Mouse (Mus musculus): ENCODE data around the gene Fxr2. TPM values are rescaled to one million over a fixed set of nuclear protein-coding genes. Genes with fewer than 3 reads are reported as not detected.
"Not testable (repeated sequence)": the region's sequence is repeated elsewhere in the genome, so short reads cannot be mapped to it uniquely, and the experiment has no call there.

The Fxr2 gene
- total RNA-seq, 2 experiments from 2014 or later, result 77.7 to 91.9 TPM

GRCm38 (mm10) chr11:69698574-69698973 lies 65.8 kb downstream of the Fxr2 start:
- no peak for DNase-seq
- intact Hi-C loops (cut with DNase I), result no loop called here

- intact Hi-C loops (cut with DNase I), result no loop called here
Measured at GRCm38 (mm10) chr11:69699595-69699994, 66.8 kb downstream of the Fxr2 start.

GRCm38 (mm10) chr11:69702886-69703285 lies 70.1 kb downstream of the Fxr2 start:
- intact Hi-C loops (cut with DNase I); DNase-seq: not testable (repeated sequence)

More at GRCm38 (mm10) chr11:69699595-69699994, 66.8 kb downstream of the Fxr2 start:
- no peak for DNase-seq

Small RNA genes lying within 50 kb of the gene (microRNA-seq; reads per million reads assigned to microRNA genes)
- 1.4 to 3.0 reads per million in 2 experiments for gene Mir1934
- 0 reads per million in 2 experiments for gene Mir467f

Other genes starting within 250 kb of the Fxr2 start
- 10 to 100 TPM; 58.8 to 67.0 TPM for gene Naa38, start 237.5 kb upstream of the Fxr2 start, total RNA-seq (2021)
- 10 to 100 TPM; 24.6 to 26.2 TPM for gene Cyb5d1, start 237.4 kb upstream of the Fxr2 start, total RNA-seq (2021)
- gene Tmem88, start 234.8 kb upstream of the Fxr2 start, total RNA-seq (2021), result 1 to 10 TPM; 6.3 to 7.9 TPM
- gene Kdm6b, start 219.3 kb upstream of the Fxr2 start, total RNA-seq (2021), result 10 to 100 TPM; 23.0 to 27.2 TPM
- gene Dnah2, start 83.9 kb upstream of the Fxr2 start, total RNA-seq (2021), result under 1 TPM; 0.13 to 0.27 TPM
- under 1 TPM; 0.23 to 0.62 TPM for gene Efnb3, start 72.8 kb upstream of the Fxr2 start, total RNA-seq (2021)
- gene Wrap53, start 52.7 kb upstream of the Fxr2 start, total RNA-seq (2021), result 1 to 10 TPM; 2.6 to 2.8 TPM
- gene Trp53, start 52.6 kb upstream of the Fxr2 start, total RNA-seq (2021), result 10 to 100 TPM; 10.7 to 15.8 TPM
- 100 to 1,000 TPM; 380 to 461 TPM for gene Atp1b2, start 27.0 kb upstream of the Fxr2 start, total RNA-seq (2021)
- gene Shbg, start 15.1 kb upstream of the Fxr2 start, total RNA-seq (2021), result not detected
- 1 to 10 TPM; 3.0 to 3.2 TPM for gene Sat2, start 11.0 kb upstream of the Fxr2 start, total RNA-seq (2021)
- not detected for gene Sox15, start 22.3 kb downstream of the Fxr2 start, total RNA-seq (2021)
- 1 to 10 TPM; 8.0 to 8.3 TPM for gene Mpdu1, start 29.7 kb downstream of the Fxr2 start, total RNA-seq (2021)
- 1 to 10 TPM; 2.6 to 3.2 TPM for gene Cd68, start 33.2 kb downstream of the Fxr2 start, total RNA-seq (2021)
- gene Eif4a1, start 39.4 kb downstream of the Fxr2 start, total RNA-seq (2021), result 100 to 1,000 TPM in 1 of 2 experiments, 10 to 100 TPM in 1; 74.1 to 103 TPM
- gene Senp3, start 49.1 kb downstream of the Fxr2 start, total RNA-seq (2021), result 10 to 100 TPM; 22.7 TPM
- gene Tnfsf13, start 52.8 kb downstream of the Fxr2 start, total RNA-seq (2021), result under 1 TPM; 0.39 to 0.92 TPM
- gene Tnfsf12, start 62.9 kb downstream of the Fxr2 start, total RNA-seq (2021), result 10 to 100 TPM in 1 of 2 experiments, 1 to 10 TPM in 1; 8.6 to 10.4 TPM
- 1 to 10 TPM; 1.3 to 1.5 TPM for gene Tnfsfm13, start 63.1 kb downstream of the Fxr2 start, total RNA-seq (2021)
- gene Polr2a, start 125.6 kb downstream of the Fxr2 start, total RNA-seq (2021), result 10 to 100 TPM; 28.7 to 29.2 TPM
- gene Slc35g3, start 129.0 kb downstream of the Fxr2 start, total RNA-seq (2021), result not detected
- 10 to 100 TPM; 24.3 to 26.2 TPM for gene Zbtb4, start 132.9 kb downstream of the Fxr2 start, total RNA-seq (2021)
- 10 to 100 TPM; 29.2 to 33.1 TPM for gene Chrnb1, start 163.0 kb downstream of the Fxr2 start, total RNA-seq (2021)
- gene Fgf11, start 168.9 kb downstream of the Fxr2 start, total RNA-seq (2021), result 1 to 10 TPM; 4.6 to 4.8 TPM
- under 1 TPM; 0.12 to 0.20 TPM for gene Tmem102, start 172.6 kb downstream of the Fxr2 start, total RNA-seq (2021)
- not detected for gene Gm39566, start 182.3 kb downstream of the Fxr2 start, total RNA-seq (2021)
- not detected for gene Spem2, start 185.5 kb downstream of the Fxr2 start, total RNA-seq (2021)
- not detected for gene Spem1, start 189.2 kb downstream of the Fxr2 start, total RNA-seq (2021)
- 1 to 10 TPM; 2.4 to 2.9 TPM for gene Nlgn2, start 204.8 kb downstream of the Fxr2 start, total RNA-seq (2021)
- 100 to 1,000 TPM; 104 to 140 TPM for gene Tmem256, start 205.5 kb downstream of the Fxr2 start, total RNA-seq (2021)
- gene Plscr3, start 213.4 kb downstream of the Fxr2 start, total RNA-seq (2021), result 10 to 100 TPM; 10.6 to 11.2 TPM
- not detected for gene Tnk1, start 225.7 kb downstream of the Fxr2 start, total RNA-seq (2021)
- not detected for gene Tmem95, start 245.0 kb downstream of the Fxr2 start, total RNA-seq (2021)
- 1 to 10 TPM; 1.3 to 1.5 TPM for gene Kctd11, start 248.4 kb downstream of the Fxr2 start, total RNA-seq (2021)